Mouse (Mus musculus) cerebellum, adult 8-10 months (tissue): ENCODE measurements around the gene Dmrt3.

Experiments used
- DNase-seq: peaks from one replicate; pipeline ENCODE4 v3.0.0; 2022

The Dmrt3 gene

DNA sequence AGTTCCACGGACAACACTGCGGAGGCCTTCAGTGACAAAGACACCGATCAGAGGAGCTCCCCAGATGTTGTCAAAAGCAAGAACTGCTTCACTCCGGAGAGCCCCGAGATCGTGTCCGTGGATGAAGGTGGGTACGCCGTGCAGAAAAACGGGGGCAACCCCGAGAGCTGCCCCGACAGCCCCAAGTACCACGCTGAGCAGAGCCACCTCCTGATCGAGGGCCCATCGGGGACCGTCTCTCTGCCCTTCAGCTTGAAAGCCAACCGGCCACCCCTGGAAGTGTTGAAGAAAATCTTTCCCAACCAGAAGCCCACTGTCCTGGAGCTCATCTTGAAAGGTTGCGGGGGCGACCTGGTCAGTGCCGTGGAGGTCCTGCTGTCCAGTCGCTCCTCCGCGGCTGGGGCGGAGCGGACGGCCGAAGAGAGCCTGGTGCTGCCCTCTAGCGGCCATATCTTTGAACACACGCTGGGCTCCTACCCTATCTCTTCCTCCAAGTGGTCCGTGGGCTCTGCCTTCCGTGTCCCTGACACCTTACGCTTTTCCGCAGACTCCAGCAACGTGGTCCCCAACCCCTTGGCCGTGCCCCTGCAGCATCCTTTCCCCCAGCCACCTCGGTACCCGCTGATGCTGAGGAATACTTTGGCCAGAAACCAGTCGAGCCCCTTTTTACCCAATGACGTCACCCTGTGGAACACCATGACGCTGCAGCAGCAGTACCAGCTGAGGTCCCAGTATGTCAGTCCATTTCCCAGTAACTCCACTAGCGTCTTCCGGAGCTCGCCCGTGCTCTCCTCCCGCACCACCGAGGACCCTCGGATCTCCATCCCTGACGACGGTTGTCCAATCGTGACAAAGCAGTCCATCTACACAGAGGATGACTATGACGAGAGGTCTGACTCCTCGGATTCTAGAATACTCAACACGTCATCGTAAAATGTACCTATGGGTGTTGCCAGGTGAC, 12.5 kb downstream of the Dmrt3 start:
- no peak for DNase-seq

GRCm38 (mm10) chr19:25628490-25628889, 18.4 kb downstream of the Dmrt3 start:
- DNase-seq, result peak; percentile 46

DNA sequence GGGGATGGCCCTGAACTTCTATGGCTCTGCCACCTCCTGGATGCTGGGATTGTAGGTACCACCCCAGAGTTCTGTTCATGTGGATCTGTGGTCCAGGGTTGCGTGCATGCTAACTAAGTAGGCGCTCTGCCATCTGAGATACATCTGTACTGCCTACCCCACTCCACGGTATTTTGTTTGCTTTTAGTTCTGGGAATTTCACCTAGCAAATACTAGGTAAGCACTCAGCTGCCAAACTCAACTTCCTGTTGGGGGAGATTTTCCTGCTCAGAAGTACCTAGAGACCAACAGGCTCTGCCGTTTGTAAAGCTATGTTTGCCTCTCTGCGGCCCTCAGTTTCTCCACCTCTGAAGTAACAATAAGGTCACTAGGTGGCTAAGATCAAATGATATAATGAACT, 25.0 kb downstream of the Dmrt3 start:
- no peak for DNase-seq

DNA sequence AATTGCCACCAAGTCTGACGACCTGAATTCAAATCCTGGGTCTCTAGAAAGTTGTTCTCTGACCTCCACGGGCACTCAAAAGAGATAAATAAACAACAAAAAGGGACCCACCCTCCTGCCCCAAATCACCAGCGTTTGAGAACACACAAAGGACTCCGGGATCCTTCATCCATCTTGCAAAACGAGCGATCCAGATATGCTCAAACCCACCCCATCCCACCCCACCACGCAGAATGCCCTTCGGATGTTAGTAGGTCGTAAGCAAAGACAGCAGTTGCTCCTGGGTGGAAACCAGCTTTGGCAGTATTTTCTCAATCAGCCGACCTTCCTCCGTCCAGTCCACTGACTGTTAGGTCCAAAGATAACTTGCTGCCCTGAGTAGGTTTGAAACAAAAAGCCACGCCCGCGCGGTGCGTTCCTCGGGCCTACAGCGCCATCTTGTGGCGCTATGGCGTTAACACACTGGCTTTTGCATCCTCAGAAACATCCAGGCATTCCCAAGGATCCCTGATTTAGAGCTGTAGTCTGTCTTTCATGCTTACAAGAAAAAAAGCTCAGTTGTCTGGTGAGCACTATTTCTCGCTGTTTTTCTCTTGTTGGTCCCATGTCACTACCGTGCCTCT, 25.6 kb downstream of the Dmrt3 start:
- DNase-seq, result peak; percentile 11

DNA sequence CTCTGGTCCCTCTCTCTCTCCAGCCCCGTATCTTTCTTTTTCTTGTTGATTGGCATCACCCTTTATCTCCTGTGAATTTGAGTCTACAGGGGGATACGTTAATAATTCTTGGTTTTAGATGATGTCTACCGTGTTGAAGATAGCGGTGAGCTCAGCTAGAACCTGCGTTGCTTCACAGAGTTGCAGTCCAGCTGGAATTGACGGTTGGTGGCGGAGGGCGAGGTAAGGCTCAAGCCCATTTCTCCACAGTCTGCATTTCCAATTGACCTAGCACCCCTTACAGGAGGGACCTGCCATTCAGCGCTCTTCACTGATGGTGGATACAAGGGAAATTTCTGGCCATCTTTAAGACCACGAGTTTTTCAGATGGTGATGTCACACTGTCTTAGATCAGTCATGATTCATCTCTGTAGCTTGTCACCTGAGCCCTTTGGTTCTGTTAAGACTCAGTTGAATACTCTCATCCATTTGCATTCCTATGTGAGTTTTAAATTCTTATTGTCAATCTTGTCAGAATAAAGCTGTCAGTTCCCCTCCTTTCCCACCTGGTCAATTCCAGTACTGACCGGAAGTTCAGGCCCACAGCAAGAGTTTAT, 28.8 kb downstream of the Dmrt3 start:
- no peak for DNase-seq

GRCm38 (mm10) chr19:25641786-25642185, 31.7 kb downstream of the Dmrt3 start:
- no peak for DNase-seq

DNA sequence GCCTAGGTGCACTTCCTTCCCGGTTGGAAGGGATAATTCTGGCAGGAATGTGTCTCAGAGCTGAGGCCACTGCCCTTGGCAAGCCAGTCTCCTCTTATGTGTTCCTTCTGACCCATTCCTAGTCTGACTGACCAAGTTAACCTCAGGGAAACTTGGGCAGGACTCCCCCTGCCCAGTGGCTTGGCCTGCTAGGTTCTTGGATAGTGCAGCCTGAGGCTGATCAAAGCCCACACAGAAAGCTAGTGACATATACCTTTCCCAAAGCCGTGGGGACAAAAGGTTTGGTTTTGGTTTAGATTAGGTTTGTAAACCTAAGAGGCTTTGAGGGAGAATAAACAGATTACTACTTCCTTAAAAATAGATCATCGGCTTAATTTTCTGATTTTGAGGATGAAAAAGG, 37.0 kb downstream of the Dmrt3 start:
- DNase-seq, result no peak

- DNase-seq, result no peak
Observed at GRCm38 (mm10) chr19:25648701-25649100, 38.6 kb downstream of the Dmrt3 start.

GRCm38 (mm10) chr19:25650474-25650873, 40.4 kb downstream of the Dmrt3 start:
- DNase-seq, result no peak

DNA sequence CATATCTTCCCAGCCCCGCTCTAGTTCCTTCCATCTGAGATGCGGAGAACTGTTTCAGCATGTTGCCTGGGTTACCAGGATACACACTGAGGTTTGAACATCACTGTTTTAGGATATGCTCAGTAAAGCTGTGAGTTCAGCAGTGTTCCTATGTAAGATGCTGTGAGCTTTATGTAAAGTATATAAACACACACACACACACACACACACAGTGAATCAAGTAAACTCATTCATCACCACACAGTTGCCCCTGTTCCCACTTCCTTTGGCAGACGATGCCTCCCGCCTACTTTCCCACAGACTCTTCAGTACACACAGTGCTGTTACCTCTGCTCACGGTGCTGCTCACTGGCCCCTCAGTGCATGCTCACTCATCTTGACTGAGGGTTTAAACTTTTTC, 42.5 kb downstream of the Dmrt3 start:
- no peak for DNase-seq

DNA sequence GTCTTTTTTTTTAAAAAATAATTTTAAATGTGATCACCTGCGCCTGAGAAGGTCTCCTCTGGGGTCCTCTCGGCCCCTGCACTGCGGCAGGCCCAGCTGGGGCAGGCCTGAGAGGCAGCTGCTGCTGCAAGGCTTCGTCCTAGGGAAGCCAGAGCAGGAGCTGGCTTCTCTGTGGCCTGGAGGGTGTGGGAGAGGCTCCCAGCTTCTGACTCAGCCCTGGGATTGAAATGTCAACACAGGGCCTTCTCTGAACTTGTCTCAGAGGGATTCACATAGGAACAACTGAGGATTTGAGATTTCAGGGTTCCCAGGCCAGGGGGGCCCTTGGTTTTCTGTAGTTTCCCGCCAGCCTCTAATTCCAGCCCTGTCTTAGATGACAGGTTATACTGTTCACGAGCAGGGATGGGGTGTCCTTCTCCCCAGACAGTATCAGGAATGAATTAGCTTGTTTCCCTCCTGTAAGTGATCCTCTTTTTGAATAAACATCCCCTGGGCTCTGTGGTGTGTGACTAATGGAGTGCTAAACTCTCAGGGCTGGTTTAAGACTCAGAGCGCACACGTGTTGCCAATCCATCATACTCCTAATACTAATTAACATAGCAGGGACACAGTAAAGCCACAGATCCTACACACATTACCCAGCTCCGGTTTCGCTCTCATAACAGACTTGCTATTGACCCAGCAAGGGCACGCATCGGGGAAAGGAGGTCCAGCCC, 44.1 kb downstream of the Dmrt3 start:
- no peak for DNase-seq

GRCm38 (mm10) chr19:25665486-25666339, 55.6 kb downstream of the Dmrt3 start:
- DNase-seq, result no peak

DNA sequence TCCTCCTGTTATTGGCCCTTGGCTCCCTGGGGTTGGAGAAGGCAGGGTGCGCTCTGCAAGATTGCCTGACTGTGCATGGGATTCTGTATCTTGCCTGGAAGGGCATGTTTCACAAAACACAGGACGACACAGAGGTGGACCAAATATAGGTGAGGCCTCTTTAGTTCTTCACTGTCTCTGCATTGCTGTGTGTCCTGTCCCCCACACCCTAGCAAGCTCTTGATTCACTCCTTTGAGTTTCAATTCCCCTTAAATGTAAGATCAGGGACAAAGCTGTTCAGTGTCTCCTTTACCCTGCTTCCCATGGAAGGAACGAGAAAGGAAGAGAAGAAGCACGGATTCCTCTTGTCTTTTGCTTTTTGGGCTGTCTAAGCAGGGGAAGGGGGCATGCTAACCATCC, 57.7 kb downstream of the Dmrt3 start:
- no peak for DNase-seq

DNA sequence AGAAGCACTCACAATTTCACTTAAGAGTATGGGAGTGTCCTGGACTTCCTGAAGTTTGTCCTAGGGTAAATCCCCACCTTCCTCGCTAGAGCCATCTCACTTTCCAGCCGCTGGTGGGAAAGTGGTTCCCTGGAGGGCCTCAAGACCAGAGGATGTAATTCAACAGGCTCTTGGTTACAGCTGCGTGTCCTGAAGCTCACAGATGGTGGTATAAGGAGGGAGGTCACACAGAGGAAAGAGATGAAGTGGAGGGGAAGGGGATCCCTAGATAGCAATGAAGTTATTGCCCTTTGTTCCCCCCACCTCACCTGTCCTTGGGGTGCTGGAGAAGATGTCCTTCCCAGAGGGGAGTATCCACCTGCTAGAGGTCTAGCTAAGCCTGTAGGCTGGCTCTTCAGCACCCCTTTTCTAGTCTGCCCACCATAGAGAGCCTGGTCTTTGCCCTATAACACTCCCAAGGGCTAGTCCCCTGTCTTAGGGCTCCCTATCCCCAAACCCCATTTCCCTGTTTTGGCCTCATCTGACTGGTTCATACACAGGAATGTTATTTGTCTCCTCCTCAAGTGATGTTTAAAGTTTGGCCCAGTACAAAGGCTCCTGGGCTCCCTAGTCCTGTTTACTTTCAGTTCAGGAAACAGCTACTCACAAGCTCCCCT, 59.6 kb downstream of the Dmrt3 start:
- no peak for DNase-seq

DNA sequence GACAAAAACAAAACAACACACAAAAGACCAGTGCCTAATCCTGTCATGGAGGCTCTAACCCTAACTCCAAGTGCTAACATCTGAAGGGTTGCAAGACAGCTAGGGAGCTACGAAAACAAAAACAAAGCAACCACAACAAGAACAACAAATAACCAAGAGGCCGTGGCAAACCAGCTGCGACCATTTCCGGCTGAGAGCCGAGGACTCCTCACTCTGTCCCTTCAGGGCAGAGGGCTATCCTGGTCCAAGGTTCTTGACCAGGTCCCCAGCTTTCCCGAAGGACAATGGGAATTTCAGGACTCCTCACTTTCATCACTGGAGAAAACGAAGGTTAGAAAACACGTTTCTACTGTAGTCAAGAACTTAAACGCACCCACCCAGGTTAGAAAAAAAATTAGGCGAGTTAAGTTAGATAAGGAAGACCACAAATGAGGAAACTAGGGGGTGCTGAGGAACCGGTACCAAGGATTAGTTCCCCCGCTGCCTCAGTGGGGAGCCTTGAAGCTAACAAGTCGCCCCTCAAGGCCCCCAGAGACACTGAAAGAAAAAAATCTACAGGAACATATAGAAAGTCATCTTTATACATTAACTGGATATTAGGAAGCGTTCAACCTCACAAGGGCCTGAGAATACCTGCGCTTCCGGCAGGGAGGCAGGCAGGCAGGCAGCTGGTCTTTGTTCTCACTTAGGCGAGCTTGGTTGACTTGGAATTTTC, 60.6 kb downstream of the Dmrt3 start:
- DNase-seq, result no peak

DNA sequence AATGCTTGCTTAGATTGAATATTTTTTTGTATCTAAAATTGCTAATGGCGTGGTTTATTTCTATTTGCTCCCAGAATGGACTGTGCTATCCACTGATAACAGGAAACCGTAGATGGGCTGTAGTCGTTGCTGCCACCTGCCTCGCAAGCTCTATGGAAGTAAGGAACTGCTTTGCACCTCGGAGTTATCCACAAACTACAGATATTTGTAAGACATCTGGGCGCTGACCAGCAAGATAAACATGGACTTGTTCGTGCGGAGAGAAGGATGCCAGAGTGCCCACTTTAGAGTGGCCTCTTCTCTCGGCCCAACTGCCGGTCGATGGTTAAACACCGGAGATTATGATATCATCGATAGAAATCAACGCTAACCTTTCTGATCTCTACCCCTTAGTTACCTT, 61.6 kb downstream of the Dmrt3 start:
- no peak for DNase-seq

GRCm38 (mm10) chr19:25672101-25672950, 62.2 kb downstream of the Dmrt3 start, which contains the start of gene Dmrt2:
Gene Dmrt2 (plus strand): TSS chr19:25672411.
- DNase-seq, result peak; percentile 7
